Mouse (Mus musculus): Measurements from ENCODE around the gene Cldn7. TPM values are rescaled to one million over a fixed set of nuclear protein-coding genes. Genes with fewer than 3 reads are reported as not detected.

Cldn7 gene
- total and polyA plus RNA-seq, 2 experiments from 2014 or later = 0.18 TPM; not detected in 1

DNA sequence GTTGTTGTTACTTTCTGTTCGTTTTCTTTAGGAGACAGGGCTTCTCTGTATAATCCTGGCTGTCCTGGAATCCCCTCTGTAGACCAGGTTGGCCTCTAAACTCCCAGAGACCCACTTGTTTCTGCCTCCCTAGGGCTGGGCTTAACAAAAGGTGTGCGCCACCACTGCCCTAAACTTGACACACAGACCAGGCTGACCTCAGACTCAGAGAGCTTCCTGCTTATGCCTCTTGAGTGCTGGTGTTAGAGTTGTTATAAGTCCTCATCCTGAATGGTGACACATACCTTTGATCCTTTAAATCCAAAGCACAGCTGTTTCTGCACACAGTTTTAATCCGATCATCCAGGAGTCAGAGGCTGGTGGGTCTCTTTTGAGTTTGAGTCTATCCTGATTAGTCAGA is 28.4 kb downstream of the Cldn7 start:
- Histone ChIP-seq H3K27ac (no peak overlapping the region), H3K4me1 (ENCODE audit: insufficient read depth, low read length) (peaks cover 8% of the 10 kb centered on the region; the same call in 1 of the 2 replicates), H3K36me3 (ENCODE audit: insufficient read depth, low read length) (peaks cover 23% of the 10 kb centered on the region; the same call in 1 of the 2 replicates), H3K4me2 (ENCODE audit: low read depth, low read length) (peak overlapping the region; percentile 76), H3K27me3 (ENCODE audit: insufficient read depth, low read length) (no peaks in the 10 kb centered on the region), H3K9ac (replicated peaks; ENCODE audit: low read length) (peak overlapping the region; percentile 82; the same call in 1 of the 2 replicates), H3K4me3 (ENCODE audit: low read length) (peak overlapping the region; percentile 80; the same call in 1 of the 2 replicates), H3K9me3 (ENCODE audit: low read length) (no peaks in the 10 kb centered on the region)
- DNase-seq (ENCODE audit: low spot score) = no peak
- TF ChIP-seq CTCF (IDR thresholded peaks at IDR 0.05; ENCODE audit: low read depth) = no peak
- WGBS = 91% methylated on average over 3 of the region's 3 CpGs
- no peak for ATAC-seq

DNA sequence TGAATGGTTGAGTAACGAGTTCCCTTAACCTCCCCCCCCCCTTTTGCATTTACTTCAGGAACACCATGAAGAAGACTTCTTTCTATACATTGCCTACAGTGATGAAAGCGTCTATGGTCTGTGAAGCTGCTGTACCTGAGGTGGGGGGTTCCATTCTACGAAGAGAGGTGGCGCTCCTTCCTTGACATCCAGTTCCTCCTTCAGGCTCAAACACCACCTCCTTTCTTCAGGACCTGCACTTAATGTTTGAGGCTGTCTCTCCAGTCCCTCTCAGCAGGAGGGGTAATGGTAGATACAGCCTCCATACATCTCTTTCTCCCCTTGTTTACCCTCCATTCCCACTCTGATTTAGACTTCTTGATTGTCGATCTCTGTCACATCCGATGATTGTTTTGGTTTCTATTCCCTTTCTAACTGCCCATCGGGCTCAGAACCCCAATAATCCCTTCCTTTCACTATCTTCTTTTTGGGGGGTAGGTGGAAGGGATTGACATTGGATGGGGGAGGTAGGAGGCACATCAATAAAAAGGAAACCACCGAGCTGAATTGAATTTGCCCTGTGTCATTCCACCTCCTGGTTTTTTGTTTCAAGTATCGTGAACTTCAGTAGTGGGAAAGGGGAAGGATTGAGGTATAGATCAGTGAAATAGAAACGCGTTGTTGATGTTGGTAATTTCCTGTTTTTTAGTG is 30.0 kb downstream of the Cldn7 start:
- Histone ChIP-seq H3K27me3 (ENCODE audit: insufficient read depth, low read length) (no peaks in the 10 kb centered on the region), H3K9ac (replicated peaks; ENCODE audit: low read length) (no peak overlapping the region), H3K4me3 (ENCODE audit: low read length) (peak overlapping the region; percentile 60; the same call in 1 of the 2 replicates), H3K9me3 (ENCODE audit: low read length) (no peaks in the 10 kb centered on the region), H3K4me1 (ENCODE audit: insufficient read depth, low read length) (peaks cover 8% of the 10 kb centered on the region; the same call in 1 of the 2 replicates), H3K27ac (no peak overlapping the region), H3K4me2 (ENCODE audit: low read depth, low read length) (0 out of 2 replicates have a peak overlapping the region, but pooled peaks have one; percentile 68), H3K36me3 (ENCODE audit: insufficient read depth, low read length) (peaks cover 15% of the 10 kb centered on the region; the same call in 1 of the 2 replicates)
- 87% methylated on average over 11 of the region's 11 CpGs for WGBS
- no peak for DNase-seq (ENCODE audit: low spot score)
- ATAC-seq = no peak
- TF ChIP-seq CTCF (IDR thresholded peaks at IDR 0.05; ENCODE audit: low read depth) = peak; percentile 27

DNA sequence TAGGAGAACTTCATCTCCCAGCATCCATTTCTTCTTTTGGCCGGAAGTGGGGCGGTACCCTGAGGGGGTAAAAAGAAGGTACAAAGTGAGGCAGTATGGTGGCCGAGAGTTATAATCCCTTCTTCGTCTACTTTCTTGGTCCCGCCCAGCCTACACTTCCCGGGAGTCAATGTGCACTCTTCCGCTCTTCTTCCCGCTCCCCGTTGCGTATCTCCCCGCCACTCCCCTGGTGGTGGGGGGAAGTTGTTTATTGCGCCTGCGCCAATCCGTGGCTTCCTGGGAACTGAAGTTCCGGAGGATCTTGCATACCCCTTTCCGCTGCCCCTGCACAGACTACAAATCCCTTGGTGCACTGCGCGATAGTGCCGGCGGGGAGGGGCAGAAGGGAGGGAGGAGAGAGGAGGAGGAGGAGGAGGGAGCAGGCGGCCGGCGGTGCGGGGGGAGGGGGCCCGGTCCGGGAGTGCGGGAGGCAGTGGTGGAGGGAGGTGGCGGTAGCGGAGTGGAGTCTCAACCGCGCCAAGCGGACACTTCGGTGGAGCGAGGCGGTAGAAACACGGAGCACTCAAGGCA is 30.9 kb downstream of the Cldn7 start, which contains the start of gene Phf23:
TSS of gene Phf23 (plus strand) at position 387 of the 570 bp plus-strand sequence.
- ATAC-seq = peak; percentile 87
- WGBS = under 1% methylated on average over 36 of the region's 36 CpGs

DNA sequence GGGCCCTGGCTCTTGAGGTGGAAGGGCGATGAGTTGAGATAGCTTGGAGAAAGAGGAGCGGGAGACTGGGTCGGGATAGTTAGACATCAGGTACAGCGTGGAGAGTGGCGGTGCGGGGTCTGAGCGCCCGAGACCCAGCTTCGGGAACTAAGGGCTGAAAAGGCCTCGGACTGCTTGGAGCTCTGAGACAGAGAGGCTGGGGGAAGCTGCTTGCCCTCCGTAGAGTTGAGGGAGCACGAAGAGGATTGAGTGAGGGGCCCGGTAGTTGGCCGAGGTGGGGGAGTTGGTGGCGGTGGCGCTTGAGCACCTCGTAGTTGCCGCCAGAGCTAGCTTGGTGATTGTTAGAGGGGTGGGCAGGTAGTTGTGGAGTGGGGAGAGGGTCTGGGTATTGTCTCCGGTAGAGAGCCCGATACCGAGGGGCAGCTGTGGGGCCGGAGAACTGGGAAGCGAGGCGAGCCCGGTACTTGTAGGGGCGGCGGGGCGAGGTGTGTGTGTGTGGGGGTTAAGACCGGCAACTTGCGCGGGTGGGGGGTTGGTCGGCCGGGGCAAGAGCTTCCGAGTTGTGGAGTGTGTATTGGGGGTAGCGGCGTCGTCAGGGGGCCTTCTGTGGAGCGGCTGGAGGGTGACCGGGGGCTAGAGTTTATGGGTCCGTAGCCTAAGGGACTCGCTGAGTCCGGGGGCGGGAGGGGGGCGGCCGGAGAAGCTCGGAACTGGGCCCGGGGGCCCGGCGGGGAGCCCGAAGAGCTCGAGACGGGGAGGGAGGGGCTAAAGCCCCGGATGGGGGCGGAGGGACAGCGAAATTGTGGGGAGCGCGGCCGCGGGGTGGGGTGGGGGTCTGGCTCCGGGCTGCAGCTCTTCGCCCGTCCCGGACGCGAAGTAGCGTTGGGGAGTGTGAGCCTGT is 31.8 kb downstream of the Cldn7 start:
- peak overlapping the region; percentile 90 for H3K27ac ChIP-seq
- TF ChIP-seq CTCF (IDR thresholded peaks at IDR 0.05; ENCODE audit: low read depth) = no peak
- H3K36me3 ChIP-seq (ENCODE audit: insufficient read depth, low read length) = peaks cover 12% of the 10 kb centered on the region; the same call in 1 of the 2 replicates
- no peak for ATAC-seq
- H3K9me3 ChIP-seq (ENCODE audit: low read length) = no peaks in the 10 kb centered on the region
- H3K4me3 ChIP-seq (ENCODE audit: low read length) = peak overlapping the region; percentile 60
- H3K27me3 ChIP-seq (ENCODE audit: insufficient read depth, low read length) = no peaks in the 10 kb centered on the region
- H3K4me2 ChIP-seq (ENCODE audit: low read depth, low read length) = peak overlapping the region; percentile 68
- peaks cover 11% of the 10 kb centered on the region for H3K4me1 ChIP-seq (ENCODE audit: insufficient read depth, low read length)
- DNase-seq (ENCODE audit: low spot score) = peak; percentile 74
- 1% methylated on average over 62 of the region's 66 CpGs for WGBS
- peak overlapping the region; percentile 64 for H3K9ac ChIP-seq (replicated peaks; ENCODE audit: low read length)

More for the DNA sequence above, 30.9 kb downstream of the Cldn7 start, which contains the start of gene Phf23:
- Histone ChIP-seq H3K27me3 (ENCODE audit: insufficient read depth, low read length) (no peaks in the 10 kb centered on the region), H3K9me3 (ENCODE audit: low read length) (no peaks in the 10 kb centered on the region), H3K36me3 (ENCODE audit: insufficient read depth, low read length) (peaks cover 12% of the 10 kb centered on the region; the same call in 1 of the 2 replicates), H3K4me3 (ENCODE audit: low read length) (peak within 1 kb of the TSS; percentile 60), H3K4me1 (ENCODE audit: insufficient read depth, low read length) (peaks cover 8% of the 10 kb centered on the region; the same call in 1 of the 2 replicates), H3K27ac (peak within 1 kb of the TSS; percentile 90), H3K9ac (replicated peaks; ENCODE audit: low read length) (peak within 1 kb of the TSS; percentile 64), H3K4me2 (ENCODE audit: low read depth, low read length) (peak within 1 kb of the TSS; percentile 68)
- peak; percentile 99 for DNase-seq (ENCODE audit: low spot score)
- TF ChIP-seq CTCF (IDR thresholded peaks at IDR 0.05; ENCODE audit: low read depth) = peak; percentile 65

DNA sequence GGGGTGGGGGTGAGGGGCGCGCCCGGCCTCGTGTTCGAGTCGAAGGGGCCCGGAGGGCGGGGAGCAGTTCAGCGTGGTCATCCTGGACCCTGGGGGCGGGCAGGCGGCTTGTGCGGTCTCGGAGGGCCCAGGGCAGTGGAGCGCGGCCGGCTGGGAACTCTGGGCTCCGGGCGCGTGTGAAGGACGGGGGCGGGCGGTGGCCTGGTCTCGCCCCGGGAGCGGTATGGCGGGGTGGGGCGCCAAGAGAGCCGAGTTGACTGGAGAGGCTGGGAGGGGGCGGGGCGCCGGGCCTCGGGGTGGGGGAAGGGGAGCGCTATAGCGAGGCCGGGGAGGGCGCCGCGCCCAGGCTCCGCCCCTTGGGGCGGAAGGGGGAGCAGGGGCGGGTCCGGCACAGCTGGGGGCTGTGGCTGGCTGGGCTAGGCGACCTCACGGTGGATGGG is 32.5 kb downstream of the Cldn7 start:
- ATAC-seq (peak; percentile 15; the same call in 1 of the 2 replicates), DNase-seq (ENCODE audit: low spot score) (peak; percentile 80)
- Histone ChIP-seq H3K4me1 (ENCODE audit: insufficient read depth, low read length) (peaks cover 16% of the 10 kb centered on the region), H3K4me3 (ENCODE audit: low read length) (peak overlapping the region; percentile 60), H3K9me3 (ENCODE audit: low read length) (no peaks in the 10 kb centered on the region), H3K27me3 (ENCODE audit: insufficient read depth, low read length) (no peaks in the 10 kb centered on the region), H3K9ac (replicated peaks; ENCODE audit: low read length) (peak overlapping the region; percentile 64), H3K27ac (peak overlapping the region; percentile 90), H3K4me2 (ENCODE audit: low read depth, low read length) (peak overlapping the region; percentile 68), H3K36me3 (ENCODE audit: insufficient read depth, low read length) (peaks cover 12% of the 10 kb centered on the region; the same call in 1 of the 2 replicates)
- 1% methylated on average over 32 of the region's 44 CpGs for WGBS
- TF ChIP-seq CTCF (IDR thresholded peaks at IDR 0.05; ENCODE audit: low read depth) = no peak
